Mouse (Mus musculus) thymus, adult 2 months (tissue): Measurements from ENCODE around the gene Zdhhc1. TPM values are rescaled to one million over a fixed set of nuclear protein-coding genes. Genes with fewer than 3 reads are reported as not detected.

Experiments used
- DNase-seq: peaks from one replicate; pipeline ENCODE4 v3.0.0; 2021
- H3K27ac ChIP-seq: fragments of 200-500 bp; 2 replicates; pipeline ENCODE4 v1.5.1; 2012; ENCODE audit warnings: low read length, control low read depth; ENCODE audit not compliant: control insufficient read depth, insufficient read depth
- H3K27me3 ChIP-seq: fragments of 200-500 bp; 2 replicates; pipeline ENCODE4 v1.6.1; 2012; ENCODE audit warnings: mild to moderate bottlenecking, low read length, moderate library complexity, mixed read lengths; ENCODE audit not compliant: control insufficient read depth, insufficient read depth
- H3K36me3 ChIP-seq: fragments of 200-500 bp; 2 replicates; pipeline ENCODE4 v1.6.1; 2012; ENCODE audit warnings: mild to moderate bottlenecking, low read length, moderate library complexity; ENCODE audit not compliant: control insufficient read depth, insufficient read depth
- H3K4me1 ChIP-seq: fragments of 200-500 bp; replicated peaks from 2 replicates; pipeline ENCODE4 v1.6.1; 2012; ENCODE audit warnings: low read length; ENCODE audit not compliant: control insufficient read depth, insufficient read depth
- H3K4me3 ChIP-seq: fragments of 200-500 bp; 2 replicates; pipeline ENCODE4 v1.5.1; 2012; ENCODE audit warnings: mild to moderate bottlenecking, low read length, control low read depth, moderate library complexity; ENCODE audit not compliant: control insufficient read depth, insufficient read depth
- CTCF ChIP-seq: fragments of 200-500 bp; IDR thresholded peaks from 2 replicates; pipeline ENCODE4 v1.5.1; 2012; ENCODE audit warnings: mild to moderate bottlenecking, control low read depth, low read length, moderate library complexity, borderline replicate concordance; ENCODE audit not compliant: control insufficient read depth, poor library complexity, insufficient read depth; ENCODE audit errors: extremely low read depth
- POLR2A ChIP-seq: fragments of 200-500 bp; IDR thresholded peaks from 2 replicates; pipeline ENCODE4 v1.6.1; 2012; ENCODE audit warnings: mild to moderate bottlenecking, low read length, control low read depth, moderate library complexity; ENCODE audit not compliant: control insufficient read depth, poor library complexity, insufficient read depth; ENCODE audit errors: extremely low read depth
- WGBS: fragments of 180-500 bp; shearing (Covaris S2); methylation state at CpG from one replicate; pipeline ENCODE4 v1.1.7; 2018; 5-methylcytosine and 5-hydroxymethylcytosine counted together
- polyA plus RNA-seq: library from polyadenylated mRNA; depleted of rRNA; stranded (reverse); fragments of >200 nt; gene quantifications from 2 replicates; pipeline ENCODE4 v1.2.3, GENCODE M21; 2012

Gene Zdhhc1
- polyA plus RNA-seq, 1 experiment = 23.5 TPM

- no peak for TF ChIP-seq POLR2A
- TF ChIP-seq CTCF = no peak
- Histone ChIP-seq H3K4me3 (no peak overlapping the region), H3K4me1 (0 out of 2 replicates have a peak, but pooled peaks cover 9% of the 10 kb centered on the region), H3K27me3 (no peaks in the 10 kb centered on the region), H3K36me3 (no peaks in the 10 kb centered on the region), H3K27ac (no peak overlapping the region)
- 98% methylated on average over 7 of the region's 7 CpGs for WGBS
- no peak for DNase-seq
These were observed 20.5 kb downstream of the Zdhhc1 start for GRCm38 (mm10) chr8:105476161-105476560.

- H3K27me3 ChIP-seq = no peaks in the 10 kb centered on the region
- H3K27ac ChIP-seq = no peak overlapping the region
These were observed 21.0 kb downstream of the Zdhhc1 start for GRCm38 (mm10) chr8:105475742-105476141.

GRCm38 (mm10) chr8:105475254-105475653, 21.4 kb downstream of the Zdhhc1 start:
- TF ChIP-seq POLR2A (no peak), CTCF (no peak)
- DNase-seq = no peak
- H3K27me3 ChIP-seq = no peaks in the 10 kb centered on the region
- 94% methylated on average over 4 of the region's 4 CpGs for WGBS
- no peak overlapping the region for H3K27ac ChIP-seq
- no peaks in the 10 kb centered on the region for H3K36me3 ChIP-seq
- no peak overlapping the region for H3K4me3 ChIP-seq
- 0 out of 2 replicates have a peak, but pooled peaks cover 9% of the 10 kb centered on the region for H3K4me1 ChIP-seq

More at GRCm38 (mm10) chr8:105475742-105476141, 21.0 kb downstream of the Zdhhc1 start:
- 93% methylated on average over 8 of the region's 8 CpGs for WGBS
- Histone ChIP-seq H3K4me3 (no peak overlapping the region), H3K4me1 (0 out of 2 replicates have a peak, but pooled peaks cover 9% of the 10 kb centered on the region), H3K36me3 (no peaks in the 10 kb centered on the region)
- DNase-seq = no peak
- TF ChIP-seq CTCF (no peak), POLR2A (no peak)

- no peak for DNase-seq
- Histone ChIP-seq H3K4me1 (0 out of 2 replicates have a peak, but pooled peaks cover 9% of the 10 kb centered on the region), H3K4me3 (no peak overlapping the region), H3K27me3 (no peaks in the 10 kb centered on the region), H3K36me3 (no peaks in the 10 kb centered on the region), H3K27ac (no peak overlapping the region)
- 33% methylated on average over 5 of the region's 5 CpGs for WGBS
- TF ChIP-seq POLR2A = no peak
- TF ChIP-seq CTCF = no peak
These were observed 22.0 kb downstream of the Zdhhc1 start for GRCm38 (mm10) chr8:105474680-105475079.

GRCm38 (mm10) chr8:105473816-105474606, 22.7 kb downstream of the Zdhhc1 start:
- TF ChIP-seq CTCF (no peak), POLR2A (no peak)
- Histone ChIP-seq H3K36me3 (no peaks in the 10 kb centered on the region), H3K27me3 (no peaks in the 10 kb centered on the region), H3K4me3 (no peak overlapping the region), H3K4me1 (0 out of 2 replicates have a peak, but pooled peaks cover 9% of the 10 kb centered on the region), H3K27ac (no peak overlapping the region)
- peak; percentile 9 for DNase-seq
- WGBS = 27% methylated on average over 17 of the region's 17 CpGs

- Histone ChIP-seq H3K4me1 (0 out of 2 replicates have a peak, but pooled peaks cover 9% of the 10 kb centered on the region), H3K4me3 (no peak overlapping the region), H3K27ac (no peak overlapping the region), H3K27me3 (no peaks in the 10 kb centered on the region), H3K36me3 (no peaks in the 10 kb centered on the region)
- TF ChIP-seq POLR2A = no peak
- no peak for TF ChIP-seq CTCF
- DNase-seq = no peak
- 74% methylated on average over 9 of the region's 9 CpGs for WGBS
These were observed 23.7 kb downstream of the Zdhhc1 start for GRCm38 (mm10) chr8:105472983-105473382.

- 90% methylated on average over 23 of the region's 23 CpGs for WGBS
- no peak for DNase-seq
- Histone ChIP-seq H3K4me3 (no peak overlapping the region), H3K27me3 (no peaks in the 10 kb centered on the region), H3K36me3 (no peaks in the 10 kb centered on the region), H3K4me1 (0 out of 2 replicates have a peak, but pooled peaks cover 9% of the 10 kb centered on the region), H3K27ac (no peak overlapping the region)
- no peak for TF ChIP-seq POLR2A
- no peak for TF ChIP-seq CTCF
These were observed 24.2 kb downstream of the Zdhhc1 start for GRCm38 (mm10) chr8:105472414-105472932.
